Comparison of ENCODE assay signal across 22 mouse cellular contexts in genomic region chr11:110435839-110436556, GRCm38 (mm10). TPM values are rescaled to one million over a fixed set of nuclear protein-coding genes. Genes with fewer than 3 reads are reported as not detected.
A peak's percentile ranks its signal among the peaks of the same experiment; 100 is the strongest.
DNase-seq lines count a peak whose midpoint lies in the region; ATAC-seq and TF ChIP-seq lines count a peak whose summit lies in the region.
"Had no signal": no experiment of that assay in that cellular context is flagged by ENCODE, and none has a peak within 500 bp of the region (broad histone marks: within the 10 kb centered on the region; RNA-seq: fewer than 3 reads in every experiment).

No protein-coding gene starts in this region.

- no peaks in the 10 kb centered on the region for H3K4me1 ChIP-seq in kidney, adult 2 months (ENCODE audit: control insufficient read depth, insufficient read depth, low read length)
- H3K4me1 ChIP-seq in kidney, embryonic 14.5 days (ENCODE audit: control insufficient read depth, insufficient read depth, low read length), result no peaks in the 10 kb centered on the region
- peaks cover 4% of the 10 kb centered on the region; the same call in 1 of the 2 replicates for H3K4me1 ChIP-seq in midbrain, postnatal 0 days (ENCODE audit: insufficient read depth, low read length)
- 0 out of 2 replicates have a peak, but pooled peaks cover 4% of the 10 kb centered on the region for H3K4me1 ChIP-seq in midbrain, embryonic 14.5 days (ENCODE audit: control insufficient read depth, insufficient read depth, low read length)
- no peaks in the 10 kb centered on the region for H3K4me1 ChIP-seq in stomach, postnatal 0 days (replicated peaks; ENCODE audit: control insufficient read depth, insufficient read depth)
- H3K4me1 ChIP-seq: intestine, embryonic 15.5 days; stomach, embryonic 15.5 days had no signal

- H3K27ac ChIP-seq in kidney, adult 2 months (ENCODE audit: insufficient read depth, low read depth, low read length), result no peak overlapping the region
- no peak overlapping the region for H3K27ac ChIP-seq in kidney, embryonic 14.5 days (ENCODE audit: low read depth, low read length)
- no peak overlapping the region for H3K27ac ChIP-seq in midbrain, postnatal 0 days (ENCODE audit: low read depth, low read length)
- H3K27ac ChIP-seq in midbrain, embryonic 14.5 days (replicated peaks; ENCODE audit: low read depth, low read length), result no peak overlapping the region
- no peak overlapping the region for H3K27ac ChIP-seq in stomach, postnatal 0 days (replicated peaks)
- H3K27ac ChIP-seq: embryonic facial prominence, embryonic 12.5 days; hindbrain, embryonic 14.5 days; intestine, embryonic 15.5 days; layer of hippocampus, adult 2 months; liver, embryonic 12.5 days; lung, embryonic 15.5 days; stomach, embryonic 15.5 days had no signal

- no peak for TF ChIP-seq CTCF in kidney, adult 2 months (conservative IDR thresholded peaks at IDR 0.05; ENCODE audit: insufficient read depth, insufficient read length, low read depth, low read length)
- no peak for TF ChIP-seq CTCF in midbrain, postnatal 0 days (IDR thresholded peaks at IDR 0.05)
- no peak for TF ChIP-seq CTCF in stomach, postnatal 0 days (IDR thresholded peaks at IDR 0.05; ENCODE audit: low read depth)

- no peak overlapping the region for H3K9ac ChIP-seq in kidney, embryonic 14.5 days (ENCODE audit: low read depth, low read length)
- no peak overlapping the region for H3K9ac ChIP-seq in midbrain, postnatal 0 days (replicated peaks; ENCODE audit: low read length, poor library complexity, severe bottlenecking)
- H3K9ac ChIP-seq in midbrain, embryonic 14.5 days (replicated peaks; ENCODE audit: low read length), result no peak overlapping the region
- no peak overlapping the region for H3K9ac ChIP-seq in stomach, postnatal 0 days (ENCODE audit: low read length)
- H3K9ac ChIP-seq: embryonic facial prominence, embryonic 12.5 days; hindbrain, embryonic 14.5 days; intestine, embryonic 15.5 days; liver, embryonic 12.5 days; lung, embryonic 15.5 days; stomach, embryonic 15.5 days had no signal

- no peak for TF ChIP-seq POLR2A in kidney, adult 2 months (IDR thresholded peaks at IDR 0.05; ENCODE audit: low read depth, low read length)

- DNase-seq in kidney, adult 2 months, result peak; percentile 13
- DNase-seq in midbrain, postnatal 0 days (ENCODE audit: low spot score), result peak; percentile 10
- DNase-seq in midbrain, embryonic 14.5 days, result no peak
- no peak for DNase-seq in stomach, postnatal 0 days (ENCODE audit: low spot score)
- no peak for DNase-seq in T-cell, adult 2 months (ENCODE audit: low spot score)
- no peak for DNase-seq in adrenal gland, adult 8-10 months
- DNase-seq: cerebellum, adult 8-10 months; heart, postnatal 14 days; kidney, postnatal 10 days; layer of hippocampus, postnatal 36 days had no signal

- no peak for TF ChIP-seq EP300 in stomach, postnatal 0 days (optimal IDR thresholded peaks at IDR 0.05)

- no peaks in the 10 kb centered on the region for H3K36me3 ChIP-seq in kidney, adult 2 months (ENCODE audit: control insufficient read depth, insufficient read depth, low read length)
- H3K36me3 ChIP-seq in kidney, embryonic 14.5 days (ENCODE audit: control insufficient read depth, insufficient read depth, low read length), result no peaks in the 10 kb centered on the region
- H3K36me3 ChIP-seq in midbrain, postnatal 0 days (ENCODE audit: insufficient read depth, low read length), result no peaks in the 10 kb centered on the region
- H3K36me3 ChIP-seq in midbrain, embryonic 14.5 days (ENCODE audit: control insufficient read depth, insufficient read depth, low read length), result no peaks in the 10 kb centered on the region
- H3K36me3 ChIP-seq in stomach, postnatal 0 days (ENCODE audit: control insufficient read depth, insufficient read depth, low read length), result no peaks in the 10 kb centered on the region
- H3K36me3 ChIP-seq: intestine, embryonic 15.5 days; liver, embryonic 12.5 days; lung, embryonic 15.5 days; stomach, embryonic 15.5 days had no signal

- WGBS in kidney, adult 2 months, result 82% methylated on average over 8 of the region's 8 CpGs
- 75% methylated on average over 8 of the region's 8 CpGs for WGBS in kidney, embryonic 14.5 days
- WGBS in midbrain, postnatal 0 days, result 70% methylated on average over 8 of the region's 8 CpGs
- 73% methylated on average over 8 of the region's 8 CpGs for WGBS in midbrain, embryonic 14.5 days
- 82% methylated on average over 8 of the region's 8 CpGs for WGBS in stomach, postnatal 0 days

- no peaks in the 10 kb centered on the region for H3K27me3 ChIP-seq in kidney, adult 2 months (replicated peaks; ENCODE audit: control insufficient read depth, insufficient read depth, low read length)
- no peaks in the 10 kb centered on the region for H3K27me3 ChIP-seq in kidney, embryonic 14.5 days (ENCODE audit: control insufficient read depth, insufficient read depth, low read length)
- no peaks in the 10 kb centered on the region for H3K27me3 ChIP-seq in midbrain, postnatal 0 days (ENCODE audit: insufficient read depth, low read length)
- no peaks in the 10 kb centered on the region for H3K27me3 ChIP-seq in midbrain, embryonic 14.5 days (ENCODE audit: control insufficient read depth, insufficient read depth, low read length)
- H3K27me3 ChIP-seq in stomach, postnatal 0 days (ENCODE audit: control insufficient read depth, insufficient read depth, low read length), result no peaks in the 10 kb centered on the region
- H3K27me3 ChIP-seq: embryonic facial prominence, embryonic 12.5 days; intestine, embryonic 15.5 days; liver, embryonic 12.5 days; lung, embryonic 15.5 days; Patski; stomach, embryonic 15.5 days had no signal

- ATAC-seq in kidney, embryonic 14.5 days (ENCODE audit: low FRiP score, low TSS enrichment), result no peak
- ATAC-seq in midbrain, postnatal 0 days (ENCODE audit: low FRiP score), result no peak
- ATAC-seq in midbrain, embryonic 14.5 days (ENCODE audit: low FRiP score, low TSS enrichment), result no peak
- ATAC-seq in granulocyte monocyte progenitor cell, adult 5-6 weeks (replicated peaks; ENCODE audit: poor library complexity, severe bottlenecking), result peak; percentile 74
- peak; percentile 21; the same call in 1 of the 2 replicates for ATAC-seq in stomach, postnatal 0 days (ENCODE audit: low FRiP score, low TSS enrichment)
- ATAC-seq: intestine, embryonic 15.5 days; liver, embryonic 12.5 days; Patski had no signal

- 0 out of 2 replicates have a peak, but pooled peaks cover 3% of the 10 kb centered on the region for H3K9me3 ChIP-seq in kidney, embryonic 14.5 days (ENCODE audit: control insufficient read depth, low read length)
- no peaks in the 10 kb centered on the region for H3K9me3 ChIP-seq in midbrain, postnatal 0 days (ENCODE audit: low read length)
- no peaks in the 10 kb centered on the region for H3K9me3 ChIP-seq in midbrain, embryonic 14.5 days (ENCODE audit: control insufficient read depth, low read length)
- no peaks in the 10 kb centered on the region for H3K9me3 ChIP-seq in stomach, postnatal 0 days (ENCODE audit: control insufficient read depth, low read length)
- H3K9me3 ChIP-seq: intestine, embryonic 15.5 days; lung, embryonic 15.5 days; stomach, embryonic 15.5 days had no signal

- no peak overlapping the region for H3K4me2 ChIP-seq in kidney, embryonic 14.5 days (replicated peaks; ENCODE audit: low read depth, low read length)
- H3K4me2 ChIP-seq in midbrain, postnatal 0 days (ENCODE audit: low read depth, low read length, poor library complexity, severe bottlenecking), result no peak overlapping the region
- H3K4me2 ChIP-seq in midbrain, embryonic 14.5 days (ENCODE audit: low read length), result no peak overlapping the region
- H3K4me2 ChIP-seq in stomach, postnatal 0 days (replicated peaks; ENCODE audit: low read depth), result no peak overlapping the region
- H3K4me2 ChIP-seq: embryonic facial prominence, embryonic 12.5 days; heart, embryonic 11.5 days; hindbrain, embryonic 14.5 days; intestine, embryonic 15.5 days; liver, embryonic 12.5 days; lung, embryonic 15.5 days; stomach, embryonic 15.5 days had no signal

- H3K4me3 ChIP-seq in kidney, adult 2 months (ENCODE audit: insufficient read depth, low read depth, low read length), result no peak overlapping the region
- no peak overlapping the region for H3K4me3 ChIP-seq in kidney, embryonic 14.5 days (ENCODE audit: low read length)
- H3K4me3 ChIP-seq in midbrain, postnatal 0 days (ENCODE audit: low read depth, low read length), result no peak overlapping the region
- no peak overlapping the region for H3K4me3 ChIP-seq in midbrain, embryonic 14.5 days (replicated peaks; ENCODE audit: low read depth, low read length)
- no peak overlapping the region for H3K4me3 ChIP-seq in stomach, postnatal 0 days (ENCODE audit: low read depth, low read length)
- H3K4me3 ChIP-seq: embryonic facial prominence, embryonic 12.5 days; erythroblast, embryonic 14.5 days; intestine, embryonic 15.5 days; layer of hippocampus, adult 2 months; liver, embryonic 12.5 days; lung, embryonic 15.5 days; stomach, embryonic 15.5 days had no signal

RNA-seq across cellular contexts. Expression of gene Map2k6, which starts 37.1 kb away (rescaled TPM):
- polyA plus RNA-seq in kidney, adult 2 months (2012; rRNA removed), result 5.6 and 6.6 TPM in 2 replicates
- polyA plus RNA-seq in kidney, embryonic 14.5 days (2014; fragmentation: Nextera tagmentation; extraction: Ambion mirVana), result 20.2 and 26.6 TPM in 2 replicates
- 12.3 and 14.9 TPM in 2 replicates for total RNA-seq in midbrain, postnatal 0 days (2014; rRNA removed)
- 10.1 and 10.6 TPM in 2 replicates for polyA plus RNA-seq in midbrain, postnatal 0 days (2015; fragmentation: Nextera tagmentation; extraction: Ambion mirVana)
- polyA plus RNA-seq in midbrain, embryonic 14.5 days (2014; fragmentation: Nextera tagmentation; extraction: Ambion mirVana), result 19.3 and 26.2 TPM in 2 replicates
- total RNA-seq in granulocyte monocyte progenitor cell, adult 5-6 weeks (2014; fragmentation: Nextera tagmentation), result 10.1 and 12.9 TPM in 2 replicates
- 18.8 and 20.9 TPM in 2 replicates for total RNA-seq in granulocyte monocyte progenitor cell, adult 5-6 weeks (2017)
- 6.0 and 7.8 TPM in 2 replicates for polyA plus RNA-seq in stomach, postnatal 0 days (2015; fragmentation: Nextera tagmentation; extraction: Ambion mirVana)
- 1 to 10 TPM; 1.7 to 7.9 (median 5.0) TPM for total RNA-seq in adrenal gland, adult 8-10 months (2022)
- polyA plus RNA-seq: erythroblast, embryonic 14.5 days had no signal

Comparison
In these comparisons a context has a peak if more than half of its experiments do, and no peak if none do; other contexts are left out.
1. DNase-seq: peak in kidney, adult 2 months (single experiment) and midbrain, postnatal 0 days (single experiment); none in midbrain, embryonic 14.5 days (single experiment), stomach, postnatal 0 days (single experiment), T-cell, adult 2 months (single experiment) and adrenal gland, adult 8-10 months (single experiment).
2. ATAC-seq: peak in granulocyte monocyte progenitor cell, adult 5-6 weeks (single experiment) and stomach, postnatal 0 days (single experiment); none in kidney, embryonic 14.5 days (single experiment), midbrain, postnatal 0 days (single experiment) and midbrain, embryonic 14.5 days (single experiment).